Mouse (Mus musculus): ENCODE results near the gene Rab40c.

DNA sequence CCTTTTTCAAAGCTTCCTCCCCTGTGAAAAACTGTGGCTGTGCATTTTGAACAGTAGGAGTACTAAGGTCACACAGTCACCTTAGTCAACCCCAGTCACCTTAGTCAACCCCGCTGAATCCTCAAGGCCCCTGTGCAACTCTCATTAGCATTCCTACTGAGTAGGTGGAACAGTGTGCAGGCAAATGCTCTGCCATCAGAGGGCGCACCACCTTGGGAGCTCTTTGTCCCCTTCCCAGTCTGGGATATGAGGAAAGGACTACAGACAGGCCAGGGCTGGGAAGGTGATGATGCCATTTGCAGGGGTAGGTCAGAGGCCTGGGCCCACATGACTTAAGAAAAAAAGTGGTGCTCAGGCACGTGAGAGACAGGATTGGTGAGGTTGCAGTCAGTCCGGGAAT lies 40.3 kb downstream of the Rab40c start:
- TF ChIP-seq CTCF (IDR thresholded peaks at IDR 0.05; ENCODE audit: borderline replicate concordance, insufficient read depth, low read depth, low read length), result peak; percentile 43; the same call in 1 of the 2 replicates
- TF ChIP-seq POLR2A (IDR thresholded peaks at IDR 0.05; ENCODE audit: borderline replicate concordance, insufficient read depth, low read length), result no peak
